Mouse (Mus musculus): ENCODE data around the gene Myo9b. TPM values are rescaled to one million over a fixed set of nuclear protein-coding genes. Genes with fewer than 3 reads are reported as not detected.

The Myo9b gene
- polyA plus RNA-seq, 1 experiment from 2014 or later, result 24.0 TPM

DNA sequence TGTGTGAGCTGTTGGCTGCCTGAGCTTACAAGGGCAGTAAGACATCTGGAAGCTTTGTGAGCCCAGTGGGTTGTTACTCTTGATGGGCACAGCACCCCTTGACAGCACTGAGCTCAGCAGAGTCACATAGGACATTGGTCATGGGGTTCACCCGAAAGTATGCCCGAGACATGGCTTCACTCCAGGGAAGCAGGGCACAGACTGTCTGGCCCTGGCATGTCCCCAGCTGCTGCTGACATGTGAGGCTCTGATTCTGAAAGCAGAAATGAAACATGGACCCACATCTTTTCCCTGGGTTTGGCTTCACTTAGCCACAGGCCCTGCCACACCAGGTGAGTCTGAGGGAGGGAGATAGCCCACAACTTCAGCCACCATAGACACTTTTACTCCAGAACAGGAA, 24.3 kb downstream of the Myo9b start:
- no peak for ATAC-seq (ENCODE audit: insufficient number of reproducible peaks, low FRiP score, low TSS enrichment, low read depth)
- Histone ChIP-seq H3K27ac (replicated peaks) (no peak overlapping the region), H3K4me3 (replicated peaks) (no peak overlapping the region), H3K27me3 (no peaks in the 10 kb centered on the region), H3K4me1 (no peaks in the 10 kb centered on the region), H3K4me2 (replicated peaks) (no peak overlapping the region), H3K9me3 (replicated peaks) (no peaks in the 10 kb centered on the region), H3K9ac (no peak overlapping the region), H3K36me3 (peaks cover 42% of the 10 kb centered on the region)
- WGBS, result 89% methylated on average over 2 of the region's 2 CpGs

DNA sequence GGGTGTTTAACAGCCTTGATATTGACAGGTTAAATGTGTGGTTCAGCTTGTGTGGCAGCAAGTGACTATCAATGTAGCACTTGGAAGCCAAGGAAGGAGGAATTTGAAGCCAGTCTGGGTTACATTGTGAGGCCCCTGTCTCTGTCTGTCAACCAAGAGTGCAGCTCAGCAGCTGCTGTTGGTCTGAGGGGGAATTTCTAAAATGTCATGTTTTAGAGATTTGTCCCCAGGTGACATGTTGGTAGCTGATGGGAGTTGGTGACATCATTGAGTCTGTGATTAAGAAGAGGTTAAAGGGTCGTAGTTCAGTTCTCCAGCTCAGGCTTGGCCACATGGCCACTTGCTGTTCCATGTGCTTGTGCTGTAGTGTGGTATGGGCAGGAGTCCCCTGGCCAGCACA, 24.9 kb downstream of the Myo9b start:
- 89% methylated on average over 1 of the region's 1 CpGs for WGBS
- ATAC-seq (ENCODE audit: insufficient number of reproducible peaks, low FRiP score, low TSS enrichment, low read depth), result no peak

DNA sequence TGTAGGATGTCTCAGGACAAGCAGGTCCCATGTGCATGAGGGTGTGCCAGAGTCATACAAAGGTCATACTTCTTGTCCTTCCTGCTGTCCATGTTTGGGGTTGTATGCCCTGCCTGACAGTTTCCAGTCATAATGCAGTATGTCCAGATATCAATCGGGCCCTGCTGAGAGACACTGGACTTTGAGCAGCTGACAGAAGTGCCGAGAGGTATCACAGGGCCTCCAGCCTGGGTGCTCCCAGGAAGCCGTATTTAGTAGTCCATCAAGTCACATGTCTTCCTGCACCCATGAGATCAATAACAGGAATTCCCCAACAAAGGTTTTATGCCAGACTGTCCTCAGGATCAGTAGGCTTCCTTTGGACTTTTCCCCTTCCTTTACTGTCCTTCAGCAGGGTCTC, 27.2 kb downstream of the Myo9b start:
- Histone ChIP-seq H3K27me3 (no peaks in the 10 kb centered on the region), H3K4me2 (replicated peaks) (no peak overlapping the region), H3K36me3 (peaks cover 56% of the 10 kb centered on the region), H3K9me3 (replicated peaks) (no peaks in the 10 kb centered on the region; the same call in 1 of the 2 replicates), H3K4me3 (replicated peaks) (no peak overlapping the region), H3K4me1 (0 out of 2 replicates have a peak, but pooled peaks cover 5% of the 10 kb centered on the region), H3K9ac (no peak overlapping the region), H3K27ac (replicated peaks) (no peak overlapping the region)
- no peak for ATAC-seq (ENCODE audit: insufficient number of reproducible peaks, low FRiP score, low TSS enrichment, low read depth)
- 93% methylated on average over 3 of the region's 3 CpGs for WGBS

More for the DNA sequence above, 24.9 kb downstream of the Myo9b start:
- Histone ChIP-seq H3K9ac (no peak overlapping the region), H3K4me3 (replicated peaks) (no peak overlapping the region), H3K27me3 (no peaks in the 10 kb centered on the region), H3K4me2 (replicated peaks) (no peak overlapping the region), H3K9me3 (replicated peaks) (no peaks in the 10 kb centered on the region; the same call in 1 of the 2 replicates), H3K4me1 (no peaks in the 10 kb centered on the region), H3K27ac (replicated peaks) (no peak overlapping the region), H3K36me3 (peaks cover 46% of the 10 kb centered on the region)

DNA sequence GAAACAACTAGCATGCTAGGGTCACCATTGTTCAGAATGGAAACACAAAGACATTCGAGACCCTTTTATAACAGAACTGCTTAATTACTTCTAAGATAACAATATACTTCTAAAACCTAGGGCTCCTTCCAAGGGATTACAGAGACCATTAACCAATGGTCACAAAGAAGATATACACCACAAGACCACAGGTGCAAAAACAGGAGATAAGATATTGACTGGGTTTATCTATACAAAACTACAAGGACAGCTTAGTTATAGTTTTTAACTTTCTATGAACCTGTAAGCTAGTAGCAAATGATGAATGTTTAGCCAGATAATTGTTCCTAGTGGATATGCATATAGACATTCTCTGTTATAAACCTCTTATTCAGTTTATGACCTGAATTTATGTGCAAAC, 30.3 kb downstream of the Myo9b start:
- H3K9ac ChIP-seq, result no peak overlapping the region
- ATAC-seq (ENCODE audit: insufficient number of reproducible peaks, low FRiP score, low TSS enrichment, low read depth), result no peak
- WGBS, result 93% methylated on average over 1 of the region's 1 CpGs
- H3K9me3 ChIP-seq (replicated peaks), result no peaks in the 10 kb centered on the region; the same call in 1 of the 2 replicates
- H3K27ac ChIP-seq (replicated peaks), result no peak overlapping the region
- H3K36me3 ChIP-seq, result peaks cover 33% of the 10 kb centered on the region
- no peak overlapping the region for H3K4me3 ChIP-seq (replicated peaks)
- H3K4me1 ChIP-seq, result 0 out of 2 replicates have a peak, but pooled peaks cover 5% of the 10 kb centered on the region
- no peaks in the 10 kb centered on the region for H3K27me3 ChIP-seq
- no peak overlapping the region for H3K4me2 ChIP-seq (replicated peaks)

DNA sequence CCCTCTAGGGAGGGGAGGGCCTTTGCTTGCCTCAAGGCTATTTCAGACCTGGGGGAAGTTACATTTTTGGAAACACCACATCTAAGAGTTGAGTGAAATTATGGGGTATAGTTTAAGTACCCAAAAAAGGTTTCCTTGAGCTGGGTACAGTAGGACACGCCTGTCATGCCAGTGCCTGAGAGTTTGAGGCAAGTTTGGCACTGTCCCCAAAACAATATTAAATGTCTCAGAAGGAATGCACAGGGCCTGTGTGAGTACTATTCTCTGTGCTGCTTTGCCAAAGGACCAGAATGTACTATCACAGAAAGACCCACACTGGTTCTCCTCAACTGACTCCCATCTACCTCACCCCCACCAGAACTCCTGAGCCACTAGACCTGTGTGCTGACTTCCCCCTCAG, 31.1 kb downstream of the Myo9b start:
- peaks cover 25% of the 10 kb centered on the region for H3K36me3 ChIP-seq
- H3K4me3 ChIP-seq (replicated peaks), result no peak overlapping the region
- 0 out of 2 replicates have a peak, but pooled peaks cover 5% of the 10 kb centered on the region for H3K4me1 ChIP-seq
- no peaks in the 10 kb centered on the region; the same call in 1 of the 2 replicates for H3K9me3 ChIP-seq (replicated peaks)
- H3K4me2 ChIP-seq (replicated peaks), result no peak overlapping the region
- ATAC-seq (ENCODE audit: insufficient number of reproducible peaks, low FRiP score, low TSS enrichment, low read depth), result peak; percentile 52
- WGBS, result 72% methylated on average over 1 of the region's 1 CpGs
- no peak overlapping the region for H3K9ac ChIP-seq
- H3K27me3 ChIP-seq, result no peaks in the 10 kb centered on the region
- H3K27ac ChIP-seq (replicated peaks), result no peak overlapping the region

DNA sequence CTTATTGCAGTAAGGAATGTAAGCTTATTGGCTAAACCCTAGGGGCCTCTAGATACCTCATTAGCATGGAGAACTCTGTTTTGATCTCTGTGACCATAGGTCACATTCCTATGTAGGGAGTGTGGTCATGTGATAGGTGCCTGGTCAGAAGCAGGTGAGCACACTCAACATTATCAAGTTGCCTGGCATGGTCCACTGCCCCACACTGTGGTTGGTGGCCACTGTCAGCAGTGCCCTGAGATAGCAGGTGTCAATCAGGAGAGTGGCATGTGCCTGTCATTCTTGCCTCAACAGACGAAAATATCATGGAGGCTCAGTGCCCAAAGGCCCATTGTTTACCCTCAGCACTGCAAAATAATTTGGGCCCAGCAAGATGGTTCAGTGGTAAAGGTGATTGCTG, 33.5 kb downstream of the Myo9b start:
- H3K4me1 ChIP-seq, result 0 out of 2 replicates have a peak, but pooled peaks cover 5% of the 10 kb centered on the region
- H3K27ac ChIP-seq (replicated peaks), result no peak overlapping the region
- no peak overlapping the region for H3K9ac ChIP-seq
- no peaks in the 10 kb centered on the region; the same call in 1 of the 2 replicates for H3K9me3 ChIP-seq (replicated peaks)
- H3K27me3 ChIP-seq, result no peaks in the 10 kb centered on the region
- no peak overlapping the region for H3K4me2 ChIP-seq (replicated peaks)
- no peak for ATAC-seq (ENCODE audit: insufficient number of reproducible peaks, low FRiP score, low TSS enrichment, low read depth)
- H3K4me3 ChIP-seq (replicated peaks), result no peak overlapping the region
- 47% methylated on average over 1 of the region's 1 CpGs for WGBS
- H3K36me3 ChIP-seq, result peaks cover 21% of the 10 kb centered on the region

DNA sequence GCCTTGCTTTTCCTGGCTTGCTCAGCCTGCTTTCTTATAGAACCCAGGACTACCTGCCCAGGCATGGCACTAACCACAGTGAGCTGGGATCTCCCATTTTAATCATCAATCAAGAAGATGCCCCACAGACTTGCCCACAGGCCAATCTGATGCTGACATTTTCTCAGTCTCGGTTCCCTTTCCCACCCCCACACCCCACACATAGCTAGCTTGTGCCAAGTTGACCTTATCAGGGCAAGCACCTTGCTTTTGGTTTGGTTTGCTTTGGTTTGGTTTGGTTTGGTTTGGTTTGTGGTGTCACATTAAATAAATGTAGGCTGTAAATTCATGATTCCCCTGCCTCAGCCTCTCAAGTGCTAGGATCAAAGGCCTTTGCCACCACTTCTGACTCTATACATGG, 34.9 kb downstream of the Myo9b start:
- no peaks in the 10 kb centered on the region; the same call in 1 of the 2 replicates for H3K9me3 ChIP-seq (replicated peaks)
- WGBS, result 92% methylated on average over 1 of the region's 1 CpGs

DNA sequence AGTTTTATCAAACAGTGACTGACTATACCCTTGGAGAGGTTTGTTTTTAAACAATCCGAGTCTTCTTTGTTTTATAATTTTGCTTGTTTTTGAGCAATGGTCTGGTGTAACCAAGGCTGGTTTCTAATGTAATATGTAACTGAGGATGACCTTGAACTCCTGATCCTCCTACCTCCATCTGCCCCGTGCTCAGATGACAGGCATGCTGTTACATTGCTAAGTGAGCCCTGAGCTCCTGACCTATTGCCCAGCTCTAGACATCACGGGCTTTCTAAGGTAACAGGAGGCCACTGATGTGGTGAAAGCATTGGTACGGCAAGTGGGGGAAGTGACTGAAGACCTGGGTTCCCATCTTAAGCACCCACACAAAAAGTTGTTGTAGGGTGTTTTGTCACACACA, 35.4 kb downstream of the Myo9b start:
- Histone ChIP-seq H3K4me1 (peaks cover 13% of the 10 kb centered on the region; the same call in 1 of the 2 replicates), H3K9me3 (replicated peaks) (no peaks in the 10 kb centered on the region), H3K9ac (no peak overlapping the region), H3K27ac (replicated peaks) (no peak overlapping the region), H3K4me3 (replicated peaks) (no peak overlapping the region), H3K4me2 (replicated peaks) (no peak overlapping the region), H3K36me3 (peaks cover 11% of the 10 kb centered on the region; the same call in 1 of the 2 replicates), H3K27me3 (no peaks in the 10 kb centered on the region)
- ATAC-seq (ENCODE audit: insufficient number of reproducible peaks, low FRiP score, low TSS enrichment, low read depth), result no peak
- 83% methylated on average over 4 of the region's 4 CpGs for WGBS

More for the DNA sequence above, 34.9 kb downstream of the Myo9b start:
- Histone ChIP-seq H3K27me3 (no peaks in the 10 kb centered on the region), H3K36me3 (peaks cover 15% of the 10 kb centered on the region; the same call in 1 of the 2 replicates), H3K9ac (no peak overlapping the region), H3K4me3 (replicated peaks) (no peak overlapping the region), H3K4me2 (replicated peaks) (no peak overlapping the region), H3K4me1 (peaks cover 7% of the 10 kb centered on the region; the same call in 1 of the 2 replicates), H3K27ac (replicated peaks) (no peak overlapping the region)
- ATAC-seq (ENCODE audit: insufficient number of reproducible peaks, low FRiP score, low TSS enrichment, low read depth), result no peak

DNA sequence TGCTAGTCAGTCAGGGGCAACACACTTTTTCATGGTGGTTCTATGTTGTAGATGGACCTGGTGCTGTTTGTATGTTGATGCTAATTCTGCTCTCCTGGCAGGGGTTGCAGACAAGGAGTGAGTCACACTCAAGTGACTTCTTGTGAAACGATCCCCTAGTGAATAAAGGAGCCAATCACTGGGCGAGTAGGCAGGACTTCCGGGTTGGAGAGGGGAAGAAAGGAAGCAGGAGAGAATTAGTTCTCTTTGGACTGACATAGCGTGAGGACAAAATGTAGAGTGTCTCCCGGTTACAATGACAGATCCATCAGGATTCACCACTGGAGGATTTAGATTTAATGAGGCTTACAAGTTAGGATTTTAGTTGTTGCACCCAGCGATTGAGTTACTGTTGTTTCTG, 37.9 kb downstream of the Myo9b start:
- 71% methylated on average over 6 of the region's 6 CpGs for WGBS
- no peak for ATAC-seq (ENCODE audit: insufficient number of reproducible peaks, low FRiP score, low TSS enrichment, low read depth)
- H3K4me2 ChIP-seq (replicated peaks), result no peak overlapping the region

DNA sequence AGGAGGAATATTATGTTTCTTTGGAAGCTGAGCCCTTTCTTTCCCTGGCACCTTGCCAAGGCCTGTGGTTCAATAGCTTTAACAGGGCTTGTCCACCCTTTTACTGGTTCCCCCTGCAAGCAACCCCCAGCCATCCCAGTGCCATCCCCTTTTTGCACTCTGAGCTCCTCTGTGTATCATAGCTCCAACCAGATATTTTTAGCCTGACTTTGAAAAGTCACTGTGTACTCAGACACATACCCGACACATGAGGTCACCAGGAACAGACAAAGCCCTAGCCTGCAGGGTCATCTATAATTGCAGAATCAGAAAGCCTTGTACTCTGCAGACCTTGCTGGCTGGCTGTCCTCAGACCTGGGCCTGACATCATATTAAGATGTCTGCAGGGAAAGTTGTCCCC, 40.2 kb downstream of the Myo9b start:
- peaks cover 18% of the 10 kb centered on the region for H3K36me3 ChIP-seq
- H3K9me3 ChIP-seq (replicated peaks), result no peaks in the 10 kb centered on the region
- H3K9ac ChIP-seq, result no peak overlapping the region
- no peaks in the 10 kb centered on the region for H3K27me3 ChIP-seq
- ATAC-seq (ENCODE audit: insufficient number of reproducible peaks, low FRiP score, low TSS enrichment, low read depth), result peak; percentile 67
- no peak overlapping the region for H3K4me3 ChIP-seq (replicated peaks)
- peaks cover 14% of the 10 kb centered on the region; the same call in 1 of the 2 replicates for H3K4me1 ChIP-seq
- no peak overlapping the region for H3K4me2 ChIP-seq (replicated peaks)
- H3K27ac ChIP-seq (replicated peaks), result 0 out of 2 replicates have a peak overlapping the region, but pooled peaks have one; percentile 39
- WGBS, result 32% methylated on average over 1 of the region's 1 CpGs

More for the DNA sequence above, 37.9 kb downstream of the Myo9b start:
- Histone ChIP-seq H3K4me3 (replicated peaks) (no peak overlapping the region), H3K4me1 (peaks cover 14% of the 10 kb centered on the region; the same call in 1 of the 2 replicates), H3K27me3 (no peaks in the 10 kb centered on the region), H3K27ac (replicated peaks) (no peak overlapping the region), H3K9ac (no peak overlapping the region), H3K36me3 (peaks cover 7% of the 10 kb centered on the region), H3K9me3 (replicated peaks) (no peaks in the 10 kb centered on the region)

DNA sequence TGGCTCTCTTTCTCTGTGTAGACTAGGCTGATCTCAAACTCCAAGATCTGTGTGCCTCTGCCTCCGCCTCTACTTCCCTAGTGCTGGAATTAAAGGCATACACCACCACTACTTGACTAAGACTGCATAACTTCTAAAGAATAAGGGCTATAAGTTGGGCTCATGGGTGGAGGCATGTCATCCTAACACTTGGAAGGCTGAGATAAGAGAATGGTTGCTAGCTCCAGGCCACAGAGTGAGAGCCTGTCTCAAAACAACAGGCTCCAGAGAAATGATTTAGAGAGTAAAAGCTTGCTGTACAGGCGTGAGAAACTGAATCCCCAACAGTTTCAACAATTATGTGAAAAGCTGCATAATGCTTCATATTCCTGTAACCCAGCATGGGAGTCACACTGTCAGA, 41.4 kb downstream of the Myo9b start:
- Histone ChIP-seq H3K36me3 (peaks cover 19% of the 10 kb centered on the region), H3K27ac (replicated peaks) (no peak overlapping the region), H3K9ac (no peak overlapping the region), H3K27me3 (no peaks in the 10 kb centered on the region), H3K9me3 (replicated peaks) (no peaks in the 10 kb centered on the region), H3K4me1 (peaks cover 14% of the 10 kb centered on the region; the same call in 1 of the 2 replicates), H3K4me3 (replicated peaks) (no peak overlapping the region), H3K4me2 (replicated peaks) (no peak overlapping the region)
- ATAC-seq (ENCODE audit: insufficient number of reproducible peaks, low FRiP score, low TSS enrichment, low read depth), result no peak
- 93% methylated on average over 2 of the region's 2 CpGs for WGBS

DNA sequence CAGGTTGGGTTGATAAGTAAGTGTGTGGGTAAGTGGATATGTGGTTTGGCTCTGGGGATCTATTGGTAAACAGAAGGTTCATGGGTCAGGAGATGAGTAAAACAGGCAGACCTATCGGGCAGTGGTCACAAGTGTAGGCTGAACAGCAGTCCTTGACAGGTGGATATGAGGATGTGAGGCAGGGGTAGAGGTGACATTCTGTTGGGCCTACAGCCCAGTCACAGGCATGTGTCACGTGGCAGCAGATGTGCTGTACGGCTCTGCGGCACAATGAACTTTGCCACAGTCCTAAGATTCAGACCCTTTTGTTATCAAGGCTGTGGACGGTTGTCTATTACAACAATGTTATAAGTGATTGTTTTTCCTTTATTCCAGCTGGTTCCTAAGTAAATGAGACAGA, 43.5 kb downstream of the Myo9b start:
- ATAC-seq (ENCODE audit: insufficient number of reproducible peaks, low FRiP score, low TSS enrichment, low read depth), result no peak
- no peak overlapping the region for H3K4me2 ChIP-seq (replicated peaks)
- H3K4me1 ChIP-seq, result peaks cover 14% of the 10 kb centered on the region; the same call in 1 of the 2 replicates
- no peaks in the 10 kb centered on the region for H3K9me3 ChIP-seq (replicated peaks)
- no peak overlapping the region for H3K9ac ChIP-seq
- H3K36me3 ChIP-seq, result peaks cover 26% of the 10 kb centered on the region
- no peaks in the 10 kb centered on the region for H3K27me3 ChIP-seq
- 93% methylated on average over 5 of the region's 5 CpGs for whole genome bisulfite sequencing
- no peak overlapping the region for H3K27ac ChIP-seq (replicated peaks)
- H3K4me3 ChIP-seq (replicated peaks), result no peak overlapping the region

All from embryonic facial prominence, embryonic 15.5 days (tissue).